Mouse (Mus musculus): ENCODE measurements around the gene Celsr3.

- TF ChIP-seq POLR2A (IDR thresholded peaks at IDR 0.05; ENCODE audit: low read depth, low read length) (no peak), CTCF (IDR thresholded peaks at IDR 0.05; ENCODE audit: extremely low read depth, insufficient read length, insufficient replicate concordance, low read depth, low read length) (no peak)
Observed at GRCm38 (mm10) chr9:108824144-108824685, 1.9 kb upstream of the Celsr3 start.

All from small intestine, adult 2 months (tissue).